In genomic region chr5:148608178-148608577, GRCm38 (mm10) we compare ENCODE assay signal across 9 mouse cellular contexts. TPM values are rescaled to one million over a fixed set of nuclear protein-coding genes. Genes with fewer than 3 reads are reported as not detected.
DNase-seq lines count a peak whose midpoint lies in the region; ATAC-seq lines count a peak whose summit lies in the region.
"Had no signal": no experiment of that assay in that cellular context is flagged by ENCODE, and none has a peak within 500 bp of the region (broad histone marks: within the 10 kb centered on the region; RNA-seq: fewer than 3 reads in every experiment).

No protein-coding gene starts in this region.

- peaks cover 9% of the 10 kb centered on the region; the same call in 1 of the 2 replicates for H3K4me1 ChIP-seq in kidney, embryonic 14.5 days (ENCODE audit: control insufficient read depth, insufficient read depth, low read length)
- peaks cover 24% of the 10 kb centered on the region for H3K4me1 ChIP-seq in neural tube, embryonic 15.5 days
- H3K4me1 ChIP-seq: neural tube, embryonic 12.5 days had no signal

- DNase-seq in 3134 (ENCODE audit: extremely low read depth, insufficient read length, low spot score) (peak; percentile 78), MN1 (ENCODE audit: low spot score) (peak; percentile 62)
- peak; percentile 51 to 80 for DNase-seq in gastrocnemius, postnatal 4 days (ENCODE audit: low spot score in 2 of 2)
- no peak for DNase-seq in thymus, postnatal 14 days
- no peak for DNase-seq in cerebellum, adult 8-10 months
- DNase-seq in frontal cortex, adult 2 months (ENCODE audit: extremely low spot score in 1 of 2, low spot score in 1 of 2), result no peak

- no peak overlapping the region for H3K27ac ChIP-seq in kidney, embryonic 14.5 days (ENCODE audit: low read depth, low read length)
- 0 out of 2 replicates have a peak overlapping the region, but pooled peaks have one; percentile 23 for H3K27ac ChIP-seq in neural tube, embryonic 15.5 days (replicated peaks)
- H3K27ac ChIP-seq: neural tube, embryonic 12.5 days had no signal

- no peaks in the 10 kb centered on the region for H3K9me3 ChIP-seq in kidney, embryonic 14.5 days (ENCODE audit: control insufficient read depth, low read length)
- H3K9me3 ChIP-seq in neural tube, embryonic 15.5 days (replicated peaks), result peaks cover 2% of the 10 kb centered on the region; the same call in 1 of the 2 replicates
- H3K9me3 ChIP-seq: neural tube, embryonic 12.5 days had no signal

- WGBS in kidney, embryonic 14.5 days, result 45% methylated on average over 9 of the region's 9 CpGs
- 48% methylated on average over 9 of the region's 9 CpGs for WGBS in neural tube, embryonic 15.5 days

- H3K4me3 ChIP-seq in kidney, embryonic 14.5 days (ENCODE audit: low read length), result no peak overlapping the region
- H3K4me3 ChIP-seq in neural tube, embryonic 15.5 days (replicated peaks), result no peak overlapping the region
- H3K4me3 ChIP-seq: neural tube, embryonic 12.5 days had no signal

- no peak overlapping the region for H3K9ac ChIP-seq in kidney, embryonic 14.5 days (ENCODE audit: low read depth, low read length)
- H3K9ac ChIP-seq in neural tube, embryonic 15.5 days (replicated peaks), result no peak overlapping the region
- H3K9ac ChIP-seq: neural tube, embryonic 12.5 days had no signal

- no peaks in the 10 kb centered on the region for H3K27me3 ChIP-seq in kidney, embryonic 14.5 days (ENCODE audit: control insufficient read depth, insufficient read depth, low read length)
- no peaks in the 10 kb centered on the region for H3K27me3 ChIP-seq in neural tube, embryonic 15.5 days (replicated peaks)
- H3K27me3 ChIP-seq: neural tube, embryonic 12.5 days had no signal

- no peaks in the 10 kb centered on the region for H3K36me3 ChIP-seq in kidney, embryonic 14.5 days (ENCODE audit: control insufficient read depth, insufficient read depth, low read length)
- H3K36me3 ChIP-seq in neural tube, embryonic 15.5 days, result no peaks in the 10 kb centered on the region
- H3K36me3 ChIP-seq: neural tube, embryonic 12.5 days had no signal

- ATAC-seq in kidney, embryonic 14.5 days (ENCODE audit: low FRiP score, low TSS enrichment), result peak; percentile 78
- ATAC-seq in neural tube, embryonic 15.5 days (ENCODE audit: low FRiP score), result no peak

- no peak overlapping the region; the same call in 1 of the 2 replicates for H3K4me2 ChIP-seq in kidney, embryonic 14.5 days (replicated peaks; ENCODE audit: low read depth, low read length)
- H3K4me2 ChIP-seq in neural tube, embryonic 15.5 days, result no peak overlapping the region
- H3K4me2 ChIP-seq: neural tube, embryonic 12.5 days had no signal

RNA-seq across cellular contexts. Expression of gene Ubl3, which starts 55.6 kb away (rescaled TPM):
- total RNA-seq in gastrocnemius, postnatal 4 days (2021), result 10 to 100 TPM; 82.3 to 92.1 TPM
- 52.4 and 78.2 TPM in 2 replicates for polyA plus RNA-seq in kidney, embryonic 14.5 days (2014; fragmentation: Nextera tagmentation; extraction: Ambion mirVana)
- 98.3 and 98.4 TPM in 2 replicates for polyA plus RNA-seq in neural tube, embryonic 15.5 days (2015; fragmentation: Nextera tagmentation; extraction: Ambion mirVana)
- 139 and 162 TPM in 2 replicates for polyA plus RNA-seq in frontal cortex, adult 2 months (2012; rRNA removed)

Comparison
In these comparisons a context has a peak if more than half of its experiments do, and no peak if none do; other contexts are left out.
1. DNase-seq: peak in 3134 (single experiment), MN1 (single experiment) and gastrocnemius, postnatal 4 days (2 of 2); none in thymus, postnatal 14 days (single experiment), cerebellum, adult 8-10 months (single experiment) and frontal cortex, adult 2 months (0 of 2).